ENCODE assay signal across 13 mouse cellular contexts in genomic region chr9:26783414-26783975, GRCm38 (mm10). TPM values are rescaled to one million over a fixed set of nuclear protein-coding genes. Genes with fewer than 3 reads are reported as not detected.
DNase-seq lines count a peak whose midpoint lies in the region; ATAC-seq and TF ChIP-seq lines count a peak whose summit lies in the region.
"Had no signal": no experiment of that assay in that cellular context is flagged by ENCODE, and none has a peak within 500 bp of the region (broad histone marks: within the 10 kb centered on the region; RNA-seq: fewer than 3 reads in every experiment).

No protein-coding gene starts in this region.

- TF ChIP-seq POLR2A in lung, adult 2 months (IDR thresholded peaks at IDR 0.05; ENCODE audit: borderline replicate concordance, extremely low read depth, low read depth, low read length) = no peak

- TF ChIP-seq CTCF in lung, adult 2 months (IDR thresholded peaks at IDR 0.05; ENCODE audit: insufficient read depth, low read length) = no peak

- no peaks in the 10 kb centered on the region for H3K36me3 ChIP-seq in heart, embryonic 11.5 days (ENCODE audit: control insufficient read depth, insufficient read depth, low read length)
- H3K36me3 ChIP-seq: kidney, embryonic 15.5 days; lung, embryonic 15.5 days had no signal

- no peak overlapping the region for H3K9ac ChIP-seq in heart, embryonic 11.5 days (ENCODE audit: low read depth, low read length)
- H3K9ac ChIP-seq: kidney, embryonic 15.5 days; lung, embryonic 15.5 days had no signal

- WGBS in heart, embryonic 11.5 days (ENCODE audit: insufficient replicate concordance) = 29% methylated on average over 7 of the region's 7 CpGs
- WGBS in lung, adult 2 months = 44% methylated on average over 7 of the region's 7 CpGs

- peak overlapping the region; percentile 1; the same call in 1 of the 2 replicates for H3K4me3 ChIP-seq in heart, embryonic 11.5 days (ENCODE audit: low read depth, low read length)
- no peak overlapping the region for H3K4me3 ChIP-seq in lung, adult 2 months (replicated peaks; ENCODE audit: extremely low read depth, low read depth, low read length)
- H3K4me3 ChIP-seq: kidney, embryonic 15.5 days; lung, embryonic 15.5 days; myocyte had no signal

- H3K27ac ChIP-seq in heart, embryonic 11.5 days (ENCODE audit: low read depth, low read length) = no peak overlapping the region
- H3K27ac ChIP-seq: kidney, embryonic 15.5 days; lung, embryonic 15.5 days had no signal

- no peaks in the 10 kb centered on the region for H3K27me3 ChIP-seq in heart, embryonic 11.5 days (ENCODE audit: control insufficient read depth, insufficient read depth, low read length)
- H3K27me3 ChIP-seq: kidney, embryonic 15.5 days; lung, embryonic 15.5 days had no signal

- no peak for DNase-seq in heart, postnatal 25 days (ENCODE audit: low spot score)
- DNase-seq in lung, postnatal 36 days = peak; percentile 19
- DNase-seq in lung, adult 2 months = no peak
- DNase-seq in right cerebral cortex, postnatal 14 days = no peak
- DNase-seq: cerebellum, postnatal 36 days had no signal

- no peaks in the 10 kb centered on the region for H3K4me1 ChIP-seq in heart, embryonic 11.5 days (ENCODE audit: control insufficient read depth, insufficient read depth, low read length)
- H3K4me1 ChIP-seq in lung, adult 2 months (ENCODE audit: control insufficient read depth, insufficient read depth, low read length) = no peaks in the 10 kb centered on the region; the same call in 1 of the 2 replicates
- H3K4me1 ChIP-seq: kidney, embryonic 15.5 days; lung, embryonic 15.5 days had no signal

- peak overlapping the region; percentile 23 for H3K4me2 ChIP-seq in heart, embryonic 11.5 days
- H3K4me2 ChIP-seq: kidney, embryonic 15.5 days; lung, embryonic 15.5 days had no signal

- H3K9me3 ChIP-seq in heart, embryonic 11.5 days (replicated peaks; ENCODE audit: control insufficient read depth, low read length) = no peaks in the 10 kb centered on the region
- H3K9me3 ChIP-seq: kidney, embryonic 15.5 days; lung, embryonic 15.5 days had no signal

- ATAC-seq in heart, embryonic 11.5 days (replicated peaks; ENCODE audit: insufficient number of reproducible peaks, low FRiP score, low TSS enrichment) = peak; percentile 55; the same call in 1 of the 2 replicates
- ATAC-seq in common myeloid progenitor, adult 5-6 weeks (replicated peaks; ENCODE audit: low read depth, poor library complexity, severe bottlenecking) = peak; percentile 85
- ATAC-seq in megakaryocyte, adult 5-6 weeks (ENCODE audit: poor library complexity, severe bottlenecking) = peak; percentile 86
- ATAC-seq in CD4-positive, CD25-positive, alpha-beta regulatory T cell, adult 4 months = no peak

- intact Hi-C loops in heart, postnatal 25 days (cut with DNase I) = no loop called here

RNA-seq across cellular contexts. Expression of gene Glb1l2, which starts 22.8 kb away (rescaled TPM):
- polyA plus RNA-seq in heart, embryonic 11.5 days (2014; fragmentation: Nextera tagmentation; extraction: Ambion mirVana) = 1.2 and 1.3 TPM in 2 replicates
- under 1 TPM; 0.23 to 0.84 TPM for total RNA-seq in heart, postnatal 25 days (2021)
- 20.5 and 30.1 TPM in 2 replicates for polyA plus RNA-seq in lung, adult 2 months (2012; rRNA removed)
- 0.39 TPM in 1 of 2 replicates, not detected in the other for total RNA-seq in common myeloid progenitor, adult 5-6 weeks (2017)
- not detected in 2 replicates for total RNA-seq in megakaryocyte, adult 5-6 weeks (2015)
- not detected in 2 replicates for total RNA-seq in megakaryocyte, adult 5-6 weeks (2017)
- not detected for polyA plus RNA-seq in CD4-positive, CD25-positive, alpha-beta regulatory T cell, adult 4 months (2017; shearing (Covaris generic))
- polyA plus RNA-seq: myocyte had no signal

RNA-seq across cellular contexts. Expression of gene B3gat1, which starts 50.0 kb away (rescaled TPM):
- polyA plus RNA-seq in heart, embryonic 11.5 days (2014; fragmentation: Nextera tagmentation; extraction: Ambion mirVana) = 0.04 TPM in 1 of 2 replicates, not detected in the other
- total RNA-seq in heart, postnatal 25 days (2021) = not detected
- 0.15 TPM in 1 of 2 replicates, not detected in the other for polyA plus RNA-seq in lung, adult 2 months (2012; rRNA removed)
- total RNA-seq in common myeloid progenitor, adult 5-6 weeks (2017) = not detected in 2 replicates
- total RNA-seq in megakaryocyte, adult 5-6 weeks (2015) = not detected in 2 replicates
- total RNA-seq in megakaryocyte, adult 5-6 weeks (2017) = not detected in 2 replicates
- polyA plus RNA-seq in CD4-positive, CD25-positive, alpha-beta regulatory T cell, adult 4 months (2017; shearing (Covaris generic)) = not detected
- total RNA-seq: heart, adult 18-20 months had no signal
- polyA plus RNA-seq: myocyte had no signal
